Mouse (Mus musculus) macrophage (primary cell): ENCODE measurements around the gene Rimbp3. TPM values are rescaled to one million over a fixed set of nuclear protein-coding genes. Genes with fewer than 3 reads are reported as not detected.

Experiments used
- H3K27ac ChIP-seq: fragments of 350-480 bp; formaldehyde crosslinking; 2 replicates; pipeline ENCODE4 v1.9.0; 2021
- H3K36me3 ChIP-seq: fragments of 350-480 bp; formaldehyde crosslinking; 2 replicates; pipeline ENCODE4 v1.9.0; 2021; ENCODE audit errors: inconsistent target
- H3K4me3 ChIP-seq: fragments of 350-480 bp; formaldehyde crosslinking; 2 replicates; pipeline ENCODE4 v1.9.0; 2021; ENCODE audit errors: inconsistent target
- H3K79me2 ChIP-seq: fragments of 350-480 bp; formaldehyde crosslinking; 2 replicates; pipeline ENCODE4 v1.9.0; 2021; ENCODE audit errors: inconsistent target
- WGBS: methylation state at CpG from one replicate; pipeline ENCODE4 v1.1.7; 2026; ENCODE audit warnings: inconsistent platforms; ENCODE audit not compliant: missing documents; 5-methylcytosine and 5-hydroxymethylcytosine counted together
- polyA plus RNA-seq: library from polyadenylated mRNA; stranded (reverse); fragments of 250-400 nt; gene quantifications from 3 replicates; pipeline ENCODE4 v1.2.4, GENCODE M21; 2018; ENCODE audit warnings: inconsistent platforms

Rimbp3 gene
- polyA plus RNA-seq, 1 experiment from 2014 or later = not detected

DNA sequence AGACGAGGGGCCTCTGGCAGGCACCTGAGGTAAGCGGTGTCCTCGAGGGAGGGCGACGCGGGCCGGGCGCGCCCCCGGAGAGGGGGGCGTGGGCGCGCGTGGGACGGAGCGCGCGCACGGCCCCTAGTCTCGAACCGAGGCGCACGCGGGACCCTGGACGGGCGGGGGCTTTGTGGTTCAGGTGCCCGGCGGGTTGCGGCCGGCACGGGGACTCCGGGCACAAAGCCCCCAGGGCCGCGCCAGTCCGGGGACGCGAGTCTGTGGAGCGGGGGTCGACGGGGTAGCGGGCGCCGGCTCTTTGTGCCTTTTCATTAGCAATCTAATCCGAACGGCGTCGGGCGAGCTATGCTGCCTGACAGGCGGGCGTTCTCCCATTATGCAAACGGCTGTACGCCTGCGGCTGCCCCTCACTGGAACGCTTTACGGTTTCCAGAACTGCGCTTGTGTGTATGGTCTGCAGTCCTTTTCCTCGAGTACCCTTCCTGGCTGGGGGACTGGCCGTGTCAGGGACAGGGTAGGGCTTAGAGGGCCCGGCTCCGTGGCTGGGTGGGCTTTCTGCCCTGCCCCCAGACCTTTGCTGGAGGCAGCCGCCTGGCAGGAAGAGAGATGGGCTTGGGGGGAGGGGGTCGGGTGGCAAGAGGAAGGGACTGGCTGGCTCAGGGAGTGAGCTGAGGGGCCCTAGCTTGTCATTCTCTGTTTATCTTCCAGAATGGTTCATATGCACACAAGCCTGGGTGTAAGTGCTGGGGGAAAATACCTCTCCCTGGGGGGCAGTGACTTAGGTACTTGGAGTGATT, 25.5 kb downstream of the Rimbp3 start:
- peaks cover 50% of the 10 kb centered on the region for H3K79me2 ChIP-seq
- WGBS = under 1% methylated on average over 30 of the region's 62 CpGs
- H3K4me3 ChIP-seq = peak overlapping the region; percentile 64
- H3K36me3 ChIP-seq = no peaks in the 10 kb centered on the region
- H3K27ac ChIP-seq = no peak overlapping the region

DNA sequence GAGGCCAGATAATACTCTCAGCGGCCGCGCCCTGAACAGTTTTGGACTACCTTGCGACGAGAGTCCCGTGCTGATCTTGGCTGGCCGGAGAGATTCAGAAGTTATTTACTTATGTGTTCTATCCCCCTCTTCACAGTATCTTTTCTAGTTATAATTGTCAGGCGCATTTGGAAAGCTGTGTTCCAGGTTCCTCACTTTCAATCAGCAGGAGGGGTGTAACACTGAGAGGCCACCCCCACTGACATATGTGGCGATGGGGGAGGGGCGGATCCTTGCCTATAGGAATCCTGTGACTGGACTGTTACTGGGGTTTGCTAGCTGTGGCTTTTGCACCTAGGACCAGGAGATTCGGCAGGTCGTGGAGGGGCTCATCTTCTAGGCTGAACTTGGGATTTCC, 26.1 kb downstream of the Rimbp3 start:
- H3K79me2 ChIP-seq = peaks cover 55% of the 10 kb centered on the region
- no peaks in the 10 kb centered on the region for H3K36me3 ChIP-seq
- 15% methylated on average over 12 of the region's 12 CpGs for WGBS
- H3K4me3 ChIP-seq = peak overlapping the region; percentile 64
- no peak overlapping the region for H3K27ac ChIP-seq

DNA sequence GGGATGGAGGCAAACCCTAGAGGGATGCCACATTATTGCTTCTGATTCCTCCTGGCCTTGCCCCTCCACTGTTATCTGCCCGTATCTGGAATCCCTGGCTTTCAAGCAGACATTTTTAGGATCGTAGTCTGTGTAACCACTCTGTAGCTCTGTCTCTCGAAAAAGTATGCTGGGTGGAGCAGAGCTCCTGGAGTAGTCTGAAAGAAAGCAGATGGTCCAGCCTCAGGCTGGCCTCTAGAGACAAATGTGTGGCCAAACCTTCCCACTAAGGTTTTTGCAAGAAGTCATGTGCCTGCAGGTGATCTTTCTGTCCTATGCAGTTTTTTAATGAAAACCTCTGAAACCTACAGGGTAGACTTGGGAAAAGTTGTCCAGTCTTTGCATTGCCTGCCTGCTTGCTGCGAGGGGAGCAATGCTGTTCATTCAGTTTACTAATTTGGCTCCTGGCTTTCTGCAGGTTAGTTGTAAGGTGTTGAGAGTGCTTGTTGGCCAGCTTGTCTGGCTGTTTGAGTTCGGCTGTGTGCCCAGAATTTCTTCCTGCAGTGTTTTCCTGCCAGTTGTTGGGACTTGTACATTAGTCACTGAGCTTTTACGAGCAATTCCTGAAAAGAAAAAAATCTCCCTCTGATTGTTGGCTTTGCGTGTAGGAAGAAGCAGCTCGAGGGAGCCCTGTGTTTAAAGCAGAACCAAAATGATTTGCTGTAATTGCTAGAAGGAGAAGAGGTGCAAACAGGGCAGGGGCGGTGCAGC, 26.7 kb downstream of the Rimbp3 start:
- no peak overlapping the region for H3K4me3 ChIP-seq
- no peaks in the 10 kb centered on the region for H3K36me3 ChIP-seq
- H3K27ac ChIP-seq = no peak overlapping the region
- peaks cover 61% of the 10 kb centered on the region for H3K79me2 ChIP-seq
- WGBS = 82% methylated on average over 9 of the region's 9 CpGs

DNA sequence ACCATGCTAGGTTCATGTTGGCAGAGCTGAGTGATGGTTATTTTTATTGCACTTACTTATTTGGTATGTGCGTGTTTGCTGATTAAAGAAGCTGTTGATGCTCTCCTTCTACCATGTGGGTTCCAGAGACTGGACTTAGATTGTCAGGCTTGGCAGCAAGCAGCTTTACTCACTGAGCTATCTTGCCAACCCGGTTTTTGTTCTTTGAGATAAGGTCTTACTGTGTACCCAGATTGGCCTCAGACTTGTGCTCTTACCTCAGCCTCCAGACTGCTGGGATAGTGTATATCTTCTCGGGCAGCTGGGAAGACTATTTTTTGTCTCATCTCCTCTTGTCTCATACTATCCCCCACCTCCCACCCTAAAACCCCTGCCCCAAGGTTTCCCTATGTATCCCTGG, 29.2 kb downstream of the Rimbp3 start:
- no peaks in the 10 kb centered on the region for H3K36me3 ChIP-seq
- peaks cover 76% of the 10 kb centered on the region for H3K79me2 ChIP-seq
- 93% methylated on average over 3 of the region's 3 CpGs for WGBS
- no peak overlapping the region for H3K4me3 ChIP-seq
- H3K27ac ChIP-seq = no peak overlapping the region

DNA sequence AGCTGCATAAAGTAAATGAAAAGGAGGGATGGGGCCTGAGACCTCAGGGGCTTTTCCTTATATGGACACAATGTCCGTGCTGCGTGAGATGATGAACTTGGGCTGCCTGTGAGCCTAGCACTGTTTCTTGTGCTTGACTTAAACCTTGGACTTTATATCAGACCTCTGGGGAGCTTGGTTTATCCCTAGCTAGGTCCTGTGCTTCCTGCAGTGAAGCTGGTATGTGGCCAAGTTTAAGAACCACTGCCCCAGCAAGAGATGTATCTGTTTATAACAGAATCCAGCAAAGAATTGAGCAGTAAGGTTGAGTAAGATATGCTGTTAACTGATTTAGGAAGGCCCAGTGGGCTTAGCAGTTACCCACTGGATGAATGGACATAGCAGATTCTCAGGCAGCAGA, 31.0 kb downstream of the Rimbp3 start:
- peaks cover 80% of the 10 kb centered on the region for H3K79me2 ChIP-seq
- H3K4me3 ChIP-seq = no peak overlapping the region
- WGBS = 88% methylated on average over 2 of the region's 2 CpGs

DNA sequence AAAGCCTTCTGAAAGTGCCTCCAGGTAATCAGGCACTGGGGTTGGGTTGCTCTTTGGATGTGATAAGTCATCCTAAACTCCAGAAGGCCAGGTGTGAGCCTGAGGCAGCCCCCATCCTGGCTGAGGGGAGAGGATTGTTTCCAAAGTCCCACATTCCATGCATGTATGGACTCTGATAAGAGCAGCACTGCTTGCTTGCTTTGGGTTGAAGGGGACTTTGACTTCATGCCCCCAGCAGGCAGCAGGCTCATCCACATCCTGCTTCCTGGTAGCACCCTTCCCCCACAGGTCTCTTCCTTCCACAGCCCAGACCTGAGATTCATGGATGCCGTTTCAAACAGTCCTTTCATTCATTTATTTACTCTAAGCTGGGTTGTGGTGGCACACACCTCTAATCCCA, 35.3 kb downstream of the Rimbp3 start:
- Histone ChIP-seq H3K36me3 (no peaks in the 10 kb centered on the region), H3K4me3 (no peak overlapping the region), H3K27ac (no peak overlapping the region), H3K79me2 (peaks cover 42% of the 10 kb centered on the region; the same call in 1 of the 2 replicates)
- 60% methylated on average over 1 of the region's 1 CpGs for WGBS

More for the DNA sequence above, 31.0 kb downstream of the Rimbp3 start:
- Histone ChIP-seq H3K36me3 (no peaks in the 10 kb centered on the region), H3K27ac (no peak overlapping the region)

DNA sequence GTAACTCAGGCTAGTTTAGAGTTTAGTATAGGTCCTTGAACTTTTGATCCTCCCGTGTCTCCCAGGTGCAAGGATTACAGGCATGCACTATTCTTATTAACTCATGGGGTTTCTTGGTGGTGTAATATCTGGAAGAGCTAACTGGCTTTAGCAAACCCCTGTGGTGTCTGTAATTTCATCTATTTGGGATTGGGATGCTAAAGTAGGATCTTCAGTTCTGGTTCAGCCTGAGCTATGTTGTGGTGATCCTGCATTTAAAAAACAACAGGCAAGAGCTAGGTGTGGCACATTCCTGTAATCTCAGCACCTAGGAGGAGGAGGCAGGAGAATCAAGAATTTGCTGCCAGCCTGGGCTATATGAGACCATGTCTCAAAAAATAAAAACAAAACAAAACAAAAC, 36.6 kb downstream of the Rimbp3 start:
- H3K27ac ChIP-seq = no peak overlapping the region
- H3K36me3 ChIP-seq = no peaks in the 10 kb centered on the region
- WGBS = 100% methylated on average over 1 of the region's 1 CpGs
- H3K79me2 ChIP-seq = peaks cover 34% of the 10 kb centered on the region; the same call in 1 of the 2 replicates
- no peak overlapping the region for H3K4me3 ChIP-seq

DNA sequence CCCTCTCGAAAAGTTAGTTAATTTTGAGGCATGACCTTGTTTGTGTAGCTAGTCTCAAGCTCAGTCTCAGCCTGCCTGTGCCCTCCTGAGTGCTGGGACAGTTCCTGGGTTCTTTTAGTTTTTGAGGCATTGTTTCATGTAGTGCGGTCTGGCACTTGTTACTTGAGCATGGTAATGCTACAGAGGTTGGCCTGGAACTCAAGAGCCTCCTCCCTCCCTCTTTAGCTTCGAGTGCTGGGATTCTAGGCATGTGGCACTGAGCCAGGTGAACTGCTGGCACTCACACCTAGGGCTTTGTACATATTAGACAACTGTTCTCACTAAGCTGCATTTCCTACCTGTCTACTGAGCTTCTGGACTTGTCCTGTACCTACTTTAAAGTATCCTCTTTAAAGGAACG, 39.3 kb downstream of the Rimbp3 start:
- Histone ChIP-seq H3K36me3 (no peaks in the 10 kb centered on the region), H3K27ac (no peak overlapping the region), H3K4me3 (no peak overlapping the region), H3K79me2 (peaks cover 25% of the 10 kb centered on the region; the same call in 1 of the 2 replicates)
- 92% methylated on average over 4 of the region's 4 CpGs for WGBS

DNA sequence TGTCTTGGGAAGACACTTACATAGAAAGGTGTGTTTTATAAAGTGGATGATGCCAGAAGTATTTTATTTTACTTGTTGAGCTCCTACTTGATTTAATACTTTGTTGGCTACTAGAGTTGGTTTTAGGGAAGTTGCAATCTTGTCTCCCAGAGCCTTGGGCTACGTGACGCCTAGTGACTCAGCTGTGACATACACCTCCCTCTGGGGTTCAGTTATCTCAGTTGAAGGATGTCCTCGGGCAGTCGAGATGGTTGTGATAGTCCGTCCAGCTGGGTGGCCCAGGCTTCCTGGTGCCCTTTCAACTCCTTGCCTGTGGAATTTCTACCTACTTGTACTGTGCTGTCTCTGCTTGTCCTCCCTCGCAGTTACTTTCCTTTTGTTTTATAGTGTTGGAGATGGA, 40.7 kb downstream of the Rimbp3 start:
- WGBS = 15% methylated on average over 6 of the region's 6 CpGs
- H3K79me2 ChIP-seq = peaks cover 16% of the 10 kb centered on the region; the same call in 1 of the 2 replicates
- no peak overlapping the region for H3K27ac ChIP-seq
- H3K36me3 ChIP-seq = no peaks in the 10 kb centered on the region
- no peak overlapping the region for H3K4me3 ChIP-seq

DNA sequence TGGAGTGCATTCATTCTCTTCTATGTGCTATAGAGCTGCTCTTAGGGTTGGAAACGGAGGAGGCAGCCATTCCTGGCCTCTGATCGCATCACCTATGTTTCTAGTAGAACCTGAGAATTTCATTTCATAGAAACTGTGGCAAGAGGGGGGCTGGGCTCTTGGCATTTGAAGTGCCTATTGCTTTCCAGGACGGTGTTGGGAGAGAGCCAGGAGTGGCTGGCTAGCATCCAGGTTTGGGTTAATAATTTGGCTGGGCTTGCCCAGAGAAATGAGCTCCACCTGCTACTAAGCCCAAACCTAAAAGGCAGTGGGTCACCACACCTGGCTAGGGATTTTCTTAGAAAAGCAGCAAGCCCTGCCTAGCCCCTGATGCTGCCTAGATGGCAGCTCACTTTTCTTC, 43.1 kb downstream of the Rimbp3 start:
- Histone ChIP-seq H3K27ac (no peak overlapping the region), H3K79me2 (peaks cover 13% of the 10 kb centered on the region; the same call in 1 of the 2 replicates), H3K36me3 (no peaks in the 10 kb centered on the region), H3K4me3 (no peak overlapping the region)
- WGBS = 87% methylated on average over 3 of the region's 3 CpGs

DNA sequence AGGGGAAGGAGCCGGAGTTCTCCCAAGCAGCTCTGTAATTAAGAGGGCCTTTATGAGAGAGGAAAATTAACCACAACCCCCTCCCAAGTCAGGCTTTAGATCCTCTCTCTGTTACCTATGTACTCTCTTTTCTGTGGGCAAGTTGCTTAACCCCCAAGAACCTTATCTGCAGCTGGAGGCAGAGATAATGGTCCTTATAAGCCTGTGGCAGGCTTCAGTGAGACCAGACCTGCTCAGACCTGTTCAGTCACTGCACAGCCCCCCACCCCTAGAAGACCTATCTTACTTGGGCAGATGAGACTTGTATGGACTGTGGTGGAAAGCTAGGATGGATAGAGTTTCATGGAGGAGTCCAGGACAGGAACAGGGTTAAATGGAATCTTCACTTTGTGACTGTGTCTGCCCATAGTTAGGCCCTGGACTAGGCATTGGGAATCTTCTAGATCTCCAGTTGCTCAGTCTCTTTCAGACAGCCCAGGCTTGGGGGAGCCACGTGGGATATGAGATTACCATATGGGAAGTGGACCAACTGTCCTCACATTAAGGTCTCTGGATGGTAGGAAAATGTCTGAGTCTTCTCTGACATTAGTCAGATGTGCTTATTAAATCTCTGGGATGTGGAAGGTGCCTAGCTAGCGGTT, 43.8 kb downstream of the Rimbp3 start:
- Histone ChIP-seq H3K79me2 (peaks cover 13% of the 10 kb centered on the region; the same call in 1 of the 2 replicates), H3K4me3 (no peak overlapping the region), H3K36me3 (no peaks in the 10 kb centered on the region), H3K27ac (no peak overlapping the region)
- WGBS = 83% methylated on average over 3 of the region's 3 CpGs

DNA sequence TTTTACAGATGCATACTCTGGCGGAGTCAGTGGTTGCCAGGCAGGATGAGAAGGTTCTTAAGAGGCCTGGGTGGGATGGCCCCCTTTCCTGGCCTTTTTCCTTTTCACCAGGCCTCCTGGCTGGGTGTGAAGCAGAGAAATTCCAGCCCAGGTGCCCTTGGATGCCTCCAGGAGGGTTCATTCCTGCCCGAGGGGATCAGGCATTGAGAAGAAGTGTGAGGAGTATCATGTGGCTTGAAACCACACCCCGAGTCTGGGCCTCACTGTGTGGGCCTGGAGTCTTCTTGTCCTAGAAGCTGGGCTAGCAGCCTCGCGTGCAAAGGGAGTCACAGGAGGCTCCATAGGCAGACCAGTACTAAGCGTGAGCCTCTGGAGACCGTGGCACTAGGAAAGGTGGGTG, 44.4 kb downstream of the Rimbp3 start:
- no peak overlapping the region for H3K27ac ChIP-seq

DNA sequence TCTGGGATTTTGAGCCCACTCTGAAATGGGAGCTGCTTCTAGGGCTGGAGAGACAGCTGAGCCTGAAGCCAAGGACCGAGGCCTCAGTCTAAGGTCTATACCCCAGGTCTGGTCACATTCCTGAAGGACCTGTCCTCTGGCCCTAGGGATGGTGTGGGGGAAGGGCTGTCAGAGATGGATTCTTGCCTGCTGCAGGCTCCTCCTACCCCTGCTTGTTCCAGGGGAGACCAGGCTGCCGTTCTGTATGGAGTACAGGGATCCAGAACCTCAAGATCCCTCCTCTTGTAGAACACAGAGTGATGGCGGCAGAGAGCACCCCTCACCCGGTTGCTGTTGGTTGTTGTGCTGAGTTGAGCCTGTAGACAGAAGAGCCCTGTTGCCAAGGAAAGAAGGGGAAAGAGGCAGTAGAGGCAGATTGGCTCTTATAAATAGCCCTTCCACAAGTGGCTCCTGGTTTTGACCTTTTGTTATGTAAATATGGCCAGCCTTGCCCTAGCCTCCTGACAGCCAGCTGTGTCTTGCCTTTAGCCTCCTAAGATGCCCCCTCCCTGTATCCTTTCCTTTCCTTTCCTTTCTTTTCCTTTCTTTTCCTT, 45.7 kb downstream of the Rimbp3 start:
- 91% methylated on average over 4 of the region's 4 CpGs for WGBS
- no peak overlapping the region for H3K27ac ChIP-seq
- H3K79me2 ChIP-seq = peaks cover 13% of the 10 kb centered on the region; the same call in 1 of the 2 replicates
- H3K36me3 ChIP-seq = peaks cover 13% of the 10 kb centered on the region
- H3K4me3 ChIP-seq = no peak overlapping the region

More for the DNA sequence above, 44.4 kb downstream of the Rimbp3 start:
- 95% methylated on average over 7 of the region's 7 CpGs for WGBS
- Histone ChIP-seq H3K79me2 (peaks cover 13% of the 10 kb centered on the region; the same call in 1 of the 2 replicates), H3K36me3 (peaks cover 2% of the 10 kb centered on the region; the same call in 1 of the 2 replicates), H3K4me3 (no peak overlapping the region)

DNA sequence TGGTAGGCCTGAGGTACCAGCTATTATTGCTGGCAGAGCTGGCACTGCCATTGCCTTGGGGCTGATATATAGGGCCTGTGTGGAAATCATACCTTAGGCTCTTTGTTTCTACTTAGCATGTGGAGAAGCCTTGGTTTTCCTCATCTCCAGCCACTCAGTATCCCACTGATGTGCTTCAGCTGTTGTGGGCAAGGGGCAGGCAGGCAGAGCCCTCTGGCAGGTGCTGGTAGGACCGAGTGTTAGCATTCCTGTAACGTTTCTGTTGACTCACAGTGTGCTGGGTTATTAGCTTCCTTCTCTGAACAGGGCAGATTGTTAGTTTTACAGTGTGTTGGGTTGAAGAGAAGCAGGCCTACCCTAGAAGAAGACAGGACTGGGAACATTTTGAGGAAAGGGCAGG, 46.9 kb downstream of the Rimbp3 start:
- peaks cover 4% of the 10 kb centered on the region; the same call in 1 of the 2 replicates for H3K79me2 ChIP-seq

More for the DNA sequence above, 46.9 kb downstream of the Rimbp3 start:
- Histone ChIP-seq H3K36me3 (peaks cover 13% of the 10 kb centered on the region), H3K4me3 (no peak overlapping the region), H3K27ac (no peak overlapping the region)
- 93% methylated on average over 2 of the region's 2 CpGs for WGBS
